Mouse (Mus musculus): ENCODE results near the gene Spo11.

DNA sequence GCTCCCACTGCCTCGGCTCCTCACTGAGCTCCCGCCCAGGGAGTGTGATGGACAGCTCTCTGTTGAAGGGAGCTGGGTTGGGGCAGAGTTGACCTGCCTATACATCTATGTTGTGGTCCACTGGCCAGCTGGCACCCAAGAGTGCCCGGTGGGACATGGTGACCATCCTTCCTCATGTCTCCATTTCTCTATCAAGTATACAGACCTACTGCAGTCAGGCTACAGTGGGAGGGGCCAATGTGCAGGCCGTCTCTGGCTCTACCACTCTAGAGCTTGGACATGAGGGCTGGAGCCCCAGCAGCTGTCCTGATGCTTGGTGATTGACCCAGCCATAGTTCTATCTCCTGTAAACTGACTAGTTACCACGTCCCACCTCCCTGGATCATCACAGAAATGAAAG, 59.8 kb downstream of the Spo11 start:
- TF ChIP-seq POLR2A (IDR thresholded peaks at IDR 0.05; ENCODE audit: low read depth, low read length) = no peak
- no peak for TF ChIP-seq CTCF (IDR thresholded peaks at IDR 0.05; ENCODE audit: borderline replicate concordance, insufficient read depth, low read length)
